ENCODE assay signal across 14 mouse cellular contexts in the genomic region with DNA sequence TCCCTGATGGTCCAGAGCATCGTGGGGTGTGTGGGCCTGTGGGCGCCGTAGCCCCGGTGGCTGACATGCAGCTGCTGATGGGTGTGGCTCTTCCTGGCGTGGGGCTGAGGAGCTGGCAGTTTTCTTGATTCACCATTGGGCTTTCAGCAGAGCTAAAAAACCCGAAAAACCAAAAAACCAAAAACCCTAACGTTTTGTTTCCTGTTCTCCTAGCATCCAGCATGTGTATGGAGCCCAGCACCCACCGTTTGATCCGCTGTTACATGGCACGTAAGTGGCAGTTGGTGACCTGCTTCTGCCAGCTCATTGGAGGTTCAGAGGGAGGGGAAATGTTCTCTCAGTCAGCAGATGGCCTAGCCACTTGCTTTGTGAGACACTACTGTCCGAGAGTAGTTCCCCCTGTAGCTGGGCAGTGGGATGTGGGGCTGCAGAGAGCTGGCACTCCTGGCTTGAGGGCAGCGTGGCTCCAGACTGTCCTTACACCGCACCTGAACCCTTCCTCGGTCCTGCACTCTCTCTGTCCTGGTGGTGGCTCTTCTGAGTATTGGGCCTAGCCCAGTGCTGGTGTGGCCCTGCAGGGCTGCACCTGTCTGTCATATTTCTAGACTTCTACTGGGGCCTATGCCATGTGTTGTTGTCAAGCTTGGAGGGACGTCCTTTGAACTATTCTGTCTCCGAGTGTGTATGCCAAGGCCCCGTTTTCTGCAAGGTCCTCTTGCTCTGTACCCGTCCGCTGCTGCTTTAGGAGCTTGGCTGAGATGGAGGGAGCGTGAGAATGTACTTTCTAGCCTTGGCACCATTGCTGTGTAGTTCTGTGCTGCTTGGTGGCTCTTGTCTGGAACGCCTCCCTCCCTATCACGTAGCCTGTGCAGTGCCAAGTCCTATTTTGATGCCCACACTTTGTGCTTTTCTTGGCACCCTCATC. TPM values are rescaled to one million over a fixed set of nuclear protein-coding genes. Genes with fewer than 3 reads are reported as not detected.
DNase-seq lines count a peak whose midpoint lies in the region; ATAC-seq lines count a peak whose summit lies in the region.
"Had no signal": no experiment of that assay in that cellular context is flagged by ENCODE, and none has a peak within 500 bp of the region (broad histone marks: within the 10 kb centered on the region; RNA-seq: fewer than 3 reads in every experiment).

No protein-coding gene starts in this region.

- H3K4me3 ChIP-seq in heart, embryonic 11.5 days (ENCODE audit: low read depth, low read length), result no peak overlapping the region
- H3K4me3 ChIP-seq: embryonic facial prominence, embryonic 13.5 days; heart, embryonic 13.5 days; kidney, embryonic 15.5 days; liver, embryonic 12.5 days; midbrain, embryonic 12.5 days had no signal

- no peak overlapping the region for H3K4me2 ChIP-seq in heart, embryonic 11.5 days
- H3K4me2 ChIP-seq: embryonic facial prominence, embryonic 13.5 days; heart, embryonic 13.5 days; kidney, embryonic 15.5 days; liver, embryonic 12.5 days; midbrain, embryonic 12.5 days had no signal

- 81% methylated on average over 22 of the region's 22 CpGs for WGBS in heart, embryonic 11.5 days (ENCODE audit: insufficient replicate concordance)

- H3K4me1 ChIP-seq in heart, embryonic 11.5 days (ENCODE audit: control insufficient read depth, insufficient read depth, low read length), result peaks cover 3% of the 10 kb centered on the region; the same call in 1 of the 2 replicates
- H3K4me1 ChIP-seq: embryonic facial prominence, embryonic 13.5 days; midbrain, embryonic 12.5 days had no signal

- H3K9me3 ChIP-seq in heart, embryonic 11.5 days (replicated peaks; ENCODE audit: control insufficient read depth, low read length), result no peaks in the 10 kb centered on the region
- H3K9me3 ChIP-seq: embryonic facial prominence, embryonic 13.5 days; heart, embryonic 13.5 days; kidney, embryonic 15.5 days; liver, embryonic 12.5 days; midbrain, embryonic 12.5 days had no signal

- no peak for ATAC-seq in heart, embryonic 11.5 days (replicated peaks; ENCODE audit: insufficient number of reproducible peaks, low FRiP score, low TSS enrichment)
- ATAC-seq: liver, embryonic 12.5 days had no signal

- DNase-seq in heart, adult 8-10 months (ENCODE audit: low spot score), result peak; percentile 55
- DNase-seq in cerebellum, adult 11 months, result peak; percentile 46
- peak; percentile 42 to 62 for DNase-seq in cerebellum, postnatal 36 days
- DNase-seq in retina, embryonic 14.5 days (ENCODE audit: low spot score), result peak; percentile 28
- no peak for DNase-seq in neural tube, embryonic 10.5 days (ENCODE audit: extremely low spot score, low spot score)
- DNase-seq in layer of hippocampus, postnatal 10 days (ENCODE audit: low spot score in 2 of 2), result no peak
- DNase-seq in embryo, embryonic 10 days (ENCODE audit: low spot score), result no peak
- DNase-seq: adrenal gland, adult 8-10 months had no signal

- H3K27ac ChIP-seq in heart, embryonic 11.5 days (ENCODE audit: low read depth, low read length), result no peak overlapping the region
- H3K27ac ChIP-seq: embryonic facial prominence, embryonic 13.5 days; heart, embryonic 13.5 days; kidney, embryonic 15.5 days; liver, embryonic 12.5 days; midbrain, embryonic 12.5 days had no signal

- H3K36me3 ChIP-seq in heart, embryonic 11.5 days (ENCODE audit: control insufficient read depth, insufficient read depth, low read length), result no peaks in the 10 kb centered on the region

- H3K27me3 ChIP-seq in heart, embryonic 11.5 days (ENCODE audit: control insufficient read depth, insufficient read depth, low read length), result 0 out of 2 replicates have a peak, but pooled peaks cover 2% of the 10 kb centered on the region
- H3K27me3 ChIP-seq: embryonic facial prominence, embryonic 13.5 days; heart, embryonic 13.5 days; kidney, embryonic 15.5 days; liver, embryonic 12.5 days; midbrain, embryonic 12.5 days had no signal

- no peak overlapping the region for H3K9ac ChIP-seq in heart, embryonic 11.5 days (ENCODE audit: low read depth, low read length)
- H3K9ac ChIP-seq: embryonic facial prominence, embryonic 13.5 days; heart, embryonic 13.5 days; kidney, embryonic 15.5 days; liver, embryonic 12.5 days; midbrain, embryonic 12.5 days had no signal

RNA-seq across cellular contexts. Expression of a gene that starts 20.5 kb away (rescaled TPM):
- total RNA-seq in heart, adult 8-10 months (2022), result 10 to 100 TPM; 24.9 to 30.8 (median 27.7) TPM
- 6.0 and 7.3 TPM in 2 replicates for polyA plus RNA-seq in heart, embryonic 11.5 days (2014; fragmentation: Nextera tagmentation; extraction: Ambion mirVana)
- 10 to 100 TPM; 25.1 to 25.2 TPM for total RNA-seq in layer of hippocampus, postnatal 10 days (2021)

RNA-seq across cellular contexts. Expression of a gene that starts 48.8 kb away (rescaled TPM):
- 10 to 100 TPM; 25.5 to 32.9 (median 29.4) TPM for total RNA-seq in heart, adult 8-10 months (2022)
- polyA plus RNA-seq in heart, embryonic 11.5 days (2014; fragmentation: Nextera tagmentation; extraction: Ambion mirVana), result 10.1 and 10.6 TPM in 2 replicates
- total RNA-seq in layer of hippocampus, postnatal 10 days (2021), result 10 to 100 TPM; 38.8 to 41.0 TPM

Comparison
In these comparisons a context has a peak if more than half of its experiments do, and no peak if none do; other contexts are left out.
1. DNase-seq: peak in heart, adult 8-10 months (single experiment), cerebellum, adult 11 months (single experiment), cerebellum, postnatal 36 days (2 of 2) and retina, embryonic 14.5 days (single experiment); none in neural tube, embryonic 10.5 days (single experiment), layer of hippocampus, postnatal 10 days (0 of 2) and embryo, embryonic 10 days (single experiment).